Mouse (Mus musculus): ENCODE measurements around the gene Slit3. TPM values are rescaled to one million over a fixed set of nuclear protein-coding genes. Genes with fewer than 3 reads are reported as not detected.
A peak's percentile ranks its signal among the peaks of the same experiment; 100 is the strongest.

The Slit3 gene
- polyA plus RNA-seq, 1 experiment from 2014 or later, result 5.8 TPM

DNA sequence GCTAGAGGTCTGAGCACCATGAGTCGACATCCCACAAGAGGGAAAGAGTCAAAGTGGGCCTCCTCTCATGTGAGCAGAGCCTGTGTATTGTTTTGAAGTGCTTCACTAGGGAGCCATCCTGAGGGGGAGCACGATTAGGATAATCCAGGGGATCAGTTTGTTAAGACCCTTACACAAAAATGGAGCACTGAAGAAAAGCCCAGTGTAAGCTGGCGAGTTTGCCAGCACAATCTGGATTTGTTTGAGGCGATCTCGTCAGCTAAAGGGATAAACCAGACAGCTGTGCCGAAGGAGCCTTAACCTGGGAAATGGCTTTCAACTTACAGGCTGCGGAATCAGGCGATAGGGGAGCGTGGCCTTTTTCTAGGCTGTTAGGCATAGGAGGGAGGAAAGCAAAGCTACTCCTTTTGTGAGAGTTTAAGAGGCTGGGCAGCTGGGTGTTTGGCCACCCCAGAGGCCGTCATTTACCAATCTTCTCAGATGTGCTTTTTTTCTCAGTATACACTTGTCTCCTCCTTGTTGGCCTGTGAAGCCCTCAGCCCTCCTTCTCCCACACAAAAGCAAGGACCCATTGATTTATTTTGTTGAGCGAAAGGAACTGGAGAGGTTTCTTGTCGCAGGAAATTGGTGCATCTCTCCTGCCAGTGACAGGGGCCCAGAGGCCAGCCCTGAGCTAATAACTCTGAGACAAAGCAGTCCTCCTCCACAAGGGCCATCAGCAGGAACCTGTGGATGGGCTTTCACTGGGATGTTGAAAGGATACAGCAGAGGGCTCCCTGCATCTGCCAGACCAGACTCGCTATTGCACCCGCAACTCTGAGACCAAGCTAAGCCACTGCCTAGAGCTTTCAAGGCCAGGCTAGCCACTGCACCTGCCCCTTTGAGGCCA lies 472.4 kb downstream of the Slit3 start:
- WGBS, result 31% methylated on average over 14 of the region's 14 CpGs
- Histone ChIP-seq H3K36me3 (ENCODE audit: control insufficient read depth, insufficient read depth) (no peaks in the 10 kb centered on the region), H3K27me3 (replicated peaks; ENCODE audit: control insufficient read depth, insufficient read depth, low read length) (0 out of 2 replicates have a peak, but pooled peaks cover 5% of the 10 kb centered on the region), H3K4me2 (ENCODE audit: low read length) (no peak overlapping the region), H3K27ac (ENCODE audit: low read length) (no peak overlapping the region), H3K9me3 (ENCODE audit: control insufficient read depth, low read length) (no peaks in the 10 kb centered on the region), H3K4me3 (replicated peaks; ENCODE audit: low read length) (no peak overlapping the region), H3K9ac (replicated peaks; ENCODE audit: low read depth, low read length) (no peak overlapping the region), H3K4me1 (replicated peaks; ENCODE audit: control insufficient read depth, insufficient read depth, low read length) (no peaks in the 10 kb centered on the region)
- no peak for ATAC-seq

DNA sequence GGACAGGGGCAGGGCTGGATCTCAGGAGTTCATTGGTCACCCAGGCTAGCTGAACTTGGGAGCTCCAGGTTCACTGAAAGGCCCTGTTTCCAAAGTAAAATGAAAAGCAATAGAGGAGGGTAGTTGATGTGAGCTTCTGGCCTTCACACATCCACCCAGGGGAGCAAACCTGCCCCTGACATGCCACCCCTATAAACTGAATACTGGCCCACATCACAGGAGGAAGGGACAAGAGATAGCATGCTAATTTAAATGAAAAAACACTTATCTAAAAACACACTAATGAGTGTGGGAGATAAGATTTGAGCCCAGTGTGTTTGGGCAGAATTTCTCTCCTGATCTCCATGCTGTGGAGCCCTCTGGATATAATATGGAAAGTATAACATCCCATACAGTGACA lies 475.0 kb downstream of the Slit3 start:
- Histone ChIP-seq H3K9me3 (ENCODE audit: control insufficient read depth, low read length) (no peaks in the 10 kb centered on the region), H3K4me1 (replicated peaks; ENCODE audit: control insufficient read depth, insufficient read depth, low read length) (no peaks in the 10 kb centered on the region), H3K27ac (ENCODE audit: low read length) (no peak overlapping the region), H3K27me3 (replicated peaks; ENCODE audit: control insufficient read depth, insufficient read depth, low read length) (0 out of 2 replicates have a peak, but pooled peaks cover 4% of the 10 kb centered on the region), H3K4me2 (ENCODE audit: low read length) (no peak overlapping the region), H3K9ac (replicated peaks; ENCODE audit: low read depth, low read length) (no peak overlapping the region), H3K4me3 (replicated peaks; ENCODE audit: low read length) (no peak overlapping the region), H3K36me3 (ENCODE audit: control insufficient read depth, insufficient read depth) (no peaks in the 10 kb centered on the region)
- no peak for ATAC-seq

DNA sequence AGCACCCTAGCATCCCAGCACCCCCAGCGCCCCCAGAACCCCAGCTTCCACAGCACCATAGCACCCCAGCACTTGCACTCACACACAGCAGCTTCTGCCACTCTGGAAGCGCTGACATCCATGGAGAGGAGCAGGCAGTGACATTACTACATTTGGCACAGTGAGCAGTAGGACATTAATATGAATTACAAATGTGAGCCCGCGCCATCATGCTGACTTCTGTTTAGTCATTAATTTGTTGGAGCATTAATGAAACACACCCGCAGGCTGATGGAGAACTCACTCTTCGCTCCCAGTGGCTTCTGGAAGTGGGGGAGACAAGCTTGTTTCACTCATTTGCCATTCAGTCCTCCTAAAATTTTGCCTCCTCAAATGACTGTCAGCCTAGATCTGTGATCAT lies 476.9 kb downstream of the Slit3 start:
- Histone ChIP-seq H3K4me2 (ENCODE audit: low read length) (no peak overlapping the region), H3K4me1 (replicated peaks; ENCODE audit: control insufficient read depth, insufficient read depth, low read length) (peaks cover 7% of the 10 kb centered on the region), H3K27ac (ENCODE audit: low read length) (no peak overlapping the region), H3K4me3 (replicated peaks; ENCODE audit: low read length) (no peak overlapping the region), H3K9me3 (ENCODE audit: control insufficient read depth, low read length) (no peaks in the 10 kb centered on the region), H3K9ac (replicated peaks; ENCODE audit: low read depth, low read length) (no peak overlapping the region), H3K36me3 (ENCODE audit: control insufficient read depth, insufficient read depth) (no peaks in the 10 kb centered on the region), H3K27me3 (replicated peaks; ENCODE audit: control insufficient read depth, insufficient read depth, low read length) (no peaks in the 10 kb centered on the region)
- 69% methylated on average over 6 of the region's 6 CpGs for WGBS
- no peak; the same call in 1 of the 2 replicates for ATAC-seq

DNA sequence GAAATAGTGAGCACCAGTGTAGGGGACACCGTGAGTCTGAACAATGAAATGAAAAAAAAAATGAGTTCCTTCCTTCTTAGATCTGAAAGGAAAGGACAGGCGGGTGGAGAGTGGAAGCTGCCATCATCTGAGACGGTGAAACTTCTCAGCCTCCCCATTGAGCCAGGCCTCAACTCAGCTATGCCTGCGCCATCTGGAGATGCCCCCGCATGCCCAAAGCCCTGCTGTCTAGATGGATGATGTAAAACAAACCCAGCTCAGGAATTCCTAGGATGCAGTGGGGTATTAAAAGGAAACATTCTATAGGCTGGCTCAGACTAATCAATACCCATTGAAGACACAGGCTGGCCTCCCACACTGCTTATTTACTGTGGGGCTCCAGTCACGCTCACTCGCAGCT lies 477.7 kb downstream of the Slit3 start:
- H3K27me3 ChIP-seq (replicated peaks; ENCODE audit: control insufficient read depth, insufficient read depth, low read length), result no peaks in the 10 kb centered on the region
- 27% methylated on average over 7 of the region's 7 CpGs for WGBS

DNA sequence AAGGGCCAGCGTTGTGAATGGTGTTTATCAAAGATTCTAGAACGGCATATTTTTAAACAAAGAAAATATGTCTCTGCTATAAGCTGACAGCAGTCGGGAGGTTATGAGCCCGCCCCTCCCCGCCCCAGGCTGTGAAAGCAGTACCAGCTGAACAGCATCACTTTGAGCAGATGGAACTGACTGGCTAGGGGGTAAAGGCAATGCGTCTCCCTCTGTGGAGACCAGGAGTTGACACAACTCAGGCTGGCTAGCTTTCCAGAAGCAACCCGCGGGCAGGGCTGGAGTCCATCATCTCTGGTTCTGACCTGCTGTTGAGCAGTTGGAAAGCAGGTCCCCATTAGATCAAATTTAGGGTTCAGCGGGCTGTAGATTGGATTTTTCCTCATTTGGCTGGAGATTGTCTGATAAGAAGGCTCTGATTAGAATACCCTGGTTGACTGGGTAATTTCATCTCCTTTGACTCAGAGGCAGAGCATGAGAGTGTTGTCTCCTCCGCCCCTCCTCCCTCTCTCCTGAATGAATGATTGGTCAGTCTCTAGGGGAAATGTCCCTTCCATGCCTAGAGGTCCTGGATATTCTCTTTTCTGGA lies 480.7 kb downstream of the Slit3 start:
- no peak overlapping the region for H3K27ac ChIP-seq (ENCODE audit: low read length)
- peaks cover 7% of the 10 kb centered on the region for H3K4me1 ChIP-seq (replicated peaks; ENCODE audit: control insufficient read depth, insufficient read depth, low read length)
- no peak overlapping the region for H3K9ac ChIP-seq (replicated peaks; ENCODE audit: low read depth, low read length)
- no peak overlapping the region for H3K4me3 ChIP-seq (replicated peaks; ENCODE audit: low read length)
- H3K36me3 ChIP-seq (ENCODE audit: control insufficient read depth, insufficient read depth), result no peaks in the 10 kb centered on the region
- no peak overlapping the region for H3K4me2 ChIP-seq (ENCODE audit: low read length)
- H3K9me3 ChIP-seq (ENCODE audit: control insufficient read depth, low read length), result no peaks in the 10 kb centered on the region
- peak; percentile 76 for ATAC-seq
- H3K27me3 ChIP-seq (replicated peaks; ENCODE audit: control insufficient read depth, insufficient read depth, low read length), result 0 out of 2 replicates have a peak, but pooled peaks cover 3% of the 10 kb centered on the region
- WGBS, result 58% methylated on average over 10 of the region's 10 CpGs

More for the DNA sequence above, 477.7 kb downstream of the Slit3 start:
- Histone ChIP-seq H3K4me2 (ENCODE audit: low read length) (no peak overlapping the region), H3K4me3 (replicated peaks; ENCODE audit: low read length) (no peak overlapping the region), H3K9ac (replicated peaks; ENCODE audit: low read depth, low read length) (no peak overlapping the region), H3K36me3 (ENCODE audit: control insufficient read depth, insufficient read depth) (no peaks in the 10 kb centered on the region), H3K9me3 (ENCODE audit: control insufficient read depth, low read length) (no peaks in the 10 kb centered on the region), H3K4me1 (replicated peaks; ENCODE audit: control insufficient read depth, insufficient read depth, low read length) (peaks cover 7% of the 10 kb centered on the region), H3K27ac (ENCODE audit: low read length) (no peak overlapping the region)
- no peak for ATAC-seq

DNA sequence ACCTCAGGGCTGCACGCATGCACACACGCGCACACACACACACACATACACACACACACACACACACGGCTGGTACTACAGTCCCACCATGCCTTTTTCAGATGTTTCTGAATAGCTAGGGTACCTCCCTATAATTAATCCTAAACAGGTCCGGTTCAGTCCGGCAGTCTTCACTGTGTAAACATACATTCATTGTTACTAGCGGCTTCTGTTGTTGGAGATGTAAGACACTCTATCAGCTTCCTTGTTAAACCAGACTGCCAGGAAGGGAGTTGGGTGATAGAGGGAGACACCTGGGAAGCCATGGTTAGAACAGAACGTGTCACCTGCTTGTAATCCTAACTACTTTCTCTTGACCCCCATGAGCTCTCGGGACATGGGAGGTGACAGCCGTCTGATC lies 481.6 kb downstream of the Slit3 start:
- 0 out of 2 replicates have a peak, but pooled peaks cover 3% of the 10 kb centered on the region for H3K27me3 ChIP-seq (replicated peaks; ENCODE audit: control insufficient read depth, insufficient read depth, low read length)
- H3K9me3 ChIP-seq (ENCODE audit: control insufficient read depth, low read length), result no peaks in the 10 kb centered on the region
- no peak overlapping the region for H3K4me2 ChIP-seq (ENCODE audit: low read length)
- peaks cover 7% of the 10 kb centered on the region for H3K4me1 ChIP-seq (replicated peaks; ENCODE audit: control insufficient read depth, insufficient read depth, low read length)
- no peaks in the 10 kb centered on the region for H3K36me3 ChIP-seq (ENCODE audit: control insufficient read depth, insufficient read depth)
- ATAC-seq, result no peak
- 79% methylated on average over 10 of the region's 10 CpGs for WGBS
- H3K27ac ChIP-seq (ENCODE audit: low read length), result no peak overlapping the region
- no peak overlapping the region for H3K4me3 ChIP-seq (replicated peaks; ENCODE audit: low read length)
- H3K9ac ChIP-seq (replicated peaks; ENCODE audit: low read depth, low read length), result no peak overlapping the region

DNA sequence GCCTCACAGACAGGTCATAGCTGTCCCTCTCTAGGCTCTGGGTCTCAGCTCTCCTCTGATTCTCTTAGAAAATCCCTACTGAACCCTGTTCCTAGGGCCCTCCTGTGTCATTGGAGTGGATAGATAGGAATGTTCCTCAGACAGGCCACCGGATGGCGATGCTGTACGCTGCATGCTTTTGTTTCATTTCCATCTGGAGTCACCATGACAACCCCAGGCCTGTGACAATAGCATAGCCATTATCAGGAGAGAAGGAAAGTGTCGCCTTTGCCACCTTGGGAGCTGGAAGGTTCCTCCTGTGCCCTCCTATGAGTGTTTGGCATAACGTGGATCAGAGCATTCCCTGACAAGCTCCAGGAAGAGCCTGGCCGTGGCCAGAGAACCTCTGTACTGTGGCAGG lies 482.9 kb downstream of the Slit3 start:
- H3K4me2 ChIP-seq (ENCODE audit: low read length), result no peak overlapping the region
- 0 out of 2 replicates have a peak, but pooled peaks cover 3% of the 10 kb centered on the region for H3K27me3 ChIP-seq (replicated peaks; ENCODE audit: control insufficient read depth, insufficient read depth, low read length)
- no peaks in the 10 kb centered on the region for H3K9me3 ChIP-seq (ENCODE audit: control insufficient read depth, low read length)
- no peak for ATAC-seq
- peaks cover 7% of the 10 kb centered on the region for H3K4me1 ChIP-seq (replicated peaks; ENCODE audit: control insufficient read depth, insufficient read depth, low read length)
- H3K9ac ChIP-seq (replicated peaks; ENCODE audit: low read depth, low read length), result no peak overlapping the region
- H3K36me3 ChIP-seq (ENCODE audit: control insufficient read depth, insufficient read depth), result no peaks in the 10 kb centered on the region
- no peak overlapping the region for H3K27ac ChIP-seq (ENCODE audit: low read length)
- H3K4me3 ChIP-seq (replicated peaks; ENCODE audit: low read length), result no peak overlapping the region
- WGBS, result 82% methylated on average over 6 of the region's 6 CpGs

DNA sequence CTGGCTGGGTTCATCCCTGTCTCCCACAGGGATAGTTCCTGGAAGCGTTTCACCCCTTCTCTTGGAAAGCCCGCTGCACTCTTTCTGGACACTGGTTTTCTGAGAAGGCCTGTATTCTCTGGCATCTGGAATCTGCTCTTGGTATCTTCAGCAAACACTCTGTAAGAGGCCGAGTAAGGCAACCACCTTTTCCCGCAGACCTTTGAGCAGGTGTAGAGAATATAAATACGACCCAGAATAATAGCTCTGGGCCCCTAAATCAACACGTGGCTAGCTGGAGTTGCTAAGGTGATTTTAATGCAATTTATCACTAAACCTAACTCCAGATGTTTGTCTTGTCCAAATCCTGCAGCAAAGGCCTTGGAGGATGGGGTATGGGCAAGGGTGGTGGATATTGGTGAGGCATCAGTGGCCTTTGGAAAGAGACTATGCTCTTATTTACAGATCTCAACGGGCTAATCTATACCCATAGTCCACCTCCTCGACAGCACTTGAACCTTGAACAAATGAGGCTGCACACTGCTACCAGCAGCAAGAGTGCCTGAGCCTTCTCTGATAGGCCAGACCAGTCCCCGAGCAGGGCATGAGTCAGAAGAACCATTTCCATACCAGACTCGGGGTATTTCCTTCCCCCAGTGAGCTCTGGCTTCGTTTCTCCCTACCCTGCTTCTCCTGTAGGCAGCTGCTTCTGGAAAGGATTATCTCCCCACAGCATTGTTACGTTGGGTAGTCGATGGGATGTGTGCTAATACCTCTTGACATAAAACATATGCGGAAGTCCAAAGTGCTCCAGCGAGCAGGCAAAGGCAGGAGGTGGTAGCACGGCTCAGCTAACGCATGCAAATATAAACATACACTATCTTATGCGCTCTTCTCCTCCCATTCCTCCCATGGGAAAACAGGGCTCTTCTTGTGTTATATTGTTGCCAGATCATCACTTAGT lies 484.1 kb downstream of the Slit3 start:
- 80% methylated on average over 18 of the region's 18 CpGs for WGBS
- H3K4me3 ChIP-seq (replicated peaks; ENCODE audit: low read length), result no peak overlapping the region
- no peak overlapping the region for H3K9ac ChIP-seq (replicated peaks; ENCODE audit: low read depth, low read length)
- H3K36me3 ChIP-seq (ENCODE audit: control insufficient read depth, insufficient read depth), result no peaks in the 10 kb centered on the region
- H3K27ac ChIP-seq (ENCODE audit: low read length), result no peak overlapping the region
- no peaks in the 10 kb centered on the region for H3K9me3 ChIP-seq (ENCODE audit: control insufficient read depth, low read length)
- no peak for ATAC-seq
- no peak overlapping the region for H3K4me2 ChIP-seq (ENCODE audit: low read length)
- H3K4me1 ChIP-seq (replicated peaks; ENCODE audit: control insufficient read depth, insufficient read depth, low read length), result peaks cover 7% of the 10 kb centered on the region
- H3K27me3 ChIP-seq (replicated peaks; ENCODE audit: control insufficient read depth, insufficient read depth, low read length), result 0 out of 2 replicates have a peak, but pooled peaks cover 3% of the 10 kb centered on the region

DNA sequence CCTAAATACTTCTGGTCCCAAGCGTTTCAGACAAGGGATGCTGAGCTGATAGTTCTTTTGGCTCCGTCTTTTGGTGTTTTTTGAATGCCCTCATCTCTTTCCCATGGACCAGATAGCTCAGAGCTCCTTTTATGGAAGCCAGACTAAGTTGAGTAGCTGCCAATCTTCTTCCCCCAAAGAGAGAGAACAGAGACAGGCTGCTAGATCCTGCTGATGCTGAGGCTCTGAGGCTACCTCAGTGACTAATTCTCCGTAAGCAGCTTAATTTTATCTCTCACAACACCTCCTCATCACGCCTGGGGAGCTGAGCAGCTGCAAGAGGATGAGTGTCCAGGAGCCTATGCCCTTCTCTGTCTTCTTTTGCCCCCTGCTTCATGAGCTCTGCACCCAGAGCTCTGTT lies 486.2 kb downstream of the Slit3 start:
- no peaks in the 10 kb centered on the region for H3K4me1 ChIP-seq (replicated peaks; ENCODE audit: control insufficient read depth, insufficient read depth, low read length)
- peaks cover 3% of the 10 kb centered on the region; the same call in 1 of the 2 replicates for H3K27me3 ChIP-seq (replicated peaks; ENCODE audit: control insufficient read depth, insufficient read depth, low read length)
- 64% methylated on average over 4 of the region's 4 CpGs for WGBS
- no peak for ATAC-seq
- no peak overlapping the region for H3K4me2 ChIP-seq (ENCODE audit: low read length)
- H3K27ac ChIP-seq (ENCODE audit: low read length), result no peak overlapping the region
- H3K36me3 ChIP-seq (ENCODE audit: control insufficient read depth, insufficient read depth), result no peaks in the 10 kb centered on the region
- no peak overlapping the region for H3K4me3 ChIP-seq (replicated peaks; ENCODE audit: low read length)
- H3K9me3 ChIP-seq (ENCODE audit: control insufficient read depth, low read length), result no peaks in the 10 kb centered on the region
- H3K9ac ChIP-seq (replicated peaks; ENCODE audit: low read depth, low read length), result no peak overlapping the region
